Mouse (Mus musculus) urinary bladder, postnatal 4 days (tissue): ENCODE results near the gene Igsf8.

Source experiments
- DNase-seq, 2 experiments: peaks; one replicate each; pipeline ENCODE4 v3.0.0; 2021 to 2022; ENCODE audit warnings: low spot score in 2 of 2

The Igsf8 gene

DNA sequence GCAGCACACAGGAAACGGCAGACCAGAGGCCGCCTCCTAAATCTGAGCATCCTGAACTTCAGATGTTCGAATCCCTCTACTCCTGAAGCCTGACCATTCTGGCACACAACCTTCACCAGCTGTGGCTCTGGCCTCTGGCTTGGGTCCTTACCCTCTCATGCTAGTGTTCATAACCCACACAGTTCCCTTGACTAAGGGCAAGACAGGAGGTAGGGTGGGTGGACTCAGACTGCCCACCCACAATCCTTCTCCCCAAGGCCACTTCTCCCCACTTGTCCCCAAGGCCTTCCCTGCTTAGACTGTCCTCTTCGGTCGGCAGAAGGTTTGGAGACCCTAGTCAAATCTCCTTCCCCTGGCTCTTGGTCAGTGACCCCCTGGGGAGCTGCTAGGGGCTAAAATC lies 88.1 kb downstream of the Igsf8 start:
- no peak for DNase-seq

DNA sequence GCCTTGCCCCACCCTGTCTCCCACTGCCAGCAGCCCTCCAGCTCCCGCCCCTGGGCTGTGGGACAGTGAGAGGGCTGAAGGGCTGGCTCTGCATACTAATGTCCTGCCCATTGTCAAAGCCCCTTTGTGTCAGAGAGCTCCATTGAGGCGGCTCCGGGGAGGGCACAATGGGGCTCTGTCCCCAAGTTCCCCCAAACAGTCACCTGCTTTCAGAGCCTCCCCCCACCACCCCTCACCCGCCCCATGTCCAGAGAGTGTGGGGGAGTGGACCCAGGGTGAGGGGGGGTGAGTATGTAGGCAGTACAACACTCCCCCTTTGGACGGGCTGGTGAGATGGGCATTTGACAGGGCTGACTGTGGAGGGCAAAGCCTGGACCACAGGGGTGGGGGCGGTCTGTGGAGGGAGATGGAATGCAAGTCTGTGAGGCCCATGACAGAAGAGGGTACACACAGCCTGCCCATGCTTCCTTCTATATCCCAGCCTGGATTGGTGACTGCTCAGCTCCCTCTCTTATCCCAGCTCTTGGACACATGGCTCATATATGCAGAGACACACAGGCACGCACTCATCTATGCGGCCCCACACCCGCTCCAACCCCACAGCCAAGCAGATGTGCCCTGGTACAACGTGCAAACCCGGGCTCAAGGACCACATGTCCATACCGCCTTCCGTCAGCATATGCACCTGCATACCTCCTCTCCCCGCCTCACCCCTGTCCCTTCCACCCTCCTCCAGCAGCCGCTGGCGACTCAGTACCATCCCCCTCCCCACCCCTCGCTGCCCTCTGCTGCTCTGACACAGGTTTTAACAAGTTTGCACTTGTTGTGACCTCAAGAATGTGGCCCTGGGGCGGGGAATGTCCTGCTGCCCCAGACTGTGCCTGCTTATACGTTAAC lies 88.7 kb downstream of the Igsf8 start:
- no peak for DNase-seq

DNA sequence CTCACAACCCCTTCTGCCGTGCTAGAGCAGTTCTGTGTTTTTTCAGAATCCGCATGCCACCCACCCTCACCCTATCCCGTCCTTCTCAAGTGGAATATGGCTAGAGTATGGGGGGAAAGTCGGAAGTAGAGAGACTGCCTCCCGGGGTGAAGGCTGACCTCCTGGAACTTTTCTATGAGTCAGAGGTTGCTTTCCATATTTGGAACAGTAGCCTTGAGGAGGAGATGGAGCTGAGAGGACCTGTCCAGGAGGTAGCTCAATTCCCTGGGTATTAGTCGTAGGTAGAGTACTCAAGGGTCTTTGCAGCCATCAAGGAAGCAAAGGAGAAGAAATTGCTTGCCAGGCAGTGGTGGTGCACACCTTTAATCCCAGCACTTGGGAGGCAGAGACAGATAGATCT lies 90.6 kb downstream of the Igsf8 start:
- DNase-seq = no peak

DNA sequence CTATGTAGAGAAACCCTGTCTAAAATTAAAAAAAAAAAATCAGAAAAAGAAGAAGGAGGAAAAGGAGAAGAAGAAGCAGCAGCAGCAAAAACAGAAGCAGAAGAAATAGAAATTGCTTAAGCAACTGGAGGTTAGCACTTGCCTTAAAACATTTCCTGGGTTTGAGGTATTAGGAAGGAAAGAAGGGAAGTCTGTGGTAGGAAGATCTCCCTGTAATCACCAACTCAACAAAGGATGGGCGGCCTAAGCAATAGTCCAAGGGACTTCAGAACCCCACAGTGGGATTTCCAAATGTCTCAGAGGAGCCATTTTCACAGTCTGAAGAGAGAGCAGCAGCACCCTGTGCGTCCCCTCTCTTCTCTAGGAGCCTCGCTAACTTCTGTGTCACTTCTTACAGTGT lies 91.0 kb downstream of the Igsf8 start:
- DNase-seq = no peak

DNA sequence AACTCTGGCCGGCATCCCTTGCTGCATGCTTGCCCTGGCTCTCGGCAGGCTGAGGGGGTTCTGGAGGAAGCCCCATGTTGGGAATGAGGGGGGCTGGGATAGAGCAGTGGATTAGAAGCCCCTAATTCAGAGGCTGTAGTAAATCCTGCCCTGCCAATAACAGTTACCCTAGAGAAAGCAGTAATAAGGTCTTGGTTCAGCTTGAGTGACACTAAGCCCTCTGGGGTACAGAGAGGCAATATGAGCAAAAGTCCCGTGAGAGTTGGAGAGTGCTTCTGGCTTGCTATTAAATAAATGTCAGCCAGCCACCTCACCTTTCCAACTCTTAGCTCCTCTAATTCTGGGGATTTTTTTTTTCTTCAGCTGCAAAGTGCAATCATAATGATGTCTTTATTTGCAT lies 93.9 kb downstream of the Igsf8 start:
- no peak for DNase-seq

DNA sequence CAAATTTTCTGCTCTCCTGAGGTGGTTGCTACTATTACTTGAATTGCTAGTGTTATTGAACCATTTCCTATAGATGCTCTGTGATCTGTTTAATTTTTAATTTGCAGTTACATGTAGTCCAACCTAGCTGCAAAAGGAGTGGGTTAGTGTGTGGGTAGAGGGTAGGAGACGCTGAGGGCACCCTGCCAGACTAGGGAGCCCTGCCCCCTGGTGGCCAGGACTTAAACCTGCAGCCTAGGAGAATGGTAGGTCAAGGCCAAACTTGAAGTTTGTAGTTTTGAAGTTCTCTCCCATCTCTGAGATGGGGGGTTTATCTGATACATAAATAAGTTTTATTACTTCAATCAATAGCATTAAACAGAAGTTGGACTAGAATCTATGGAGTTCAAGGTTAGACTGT lies 96.1 kb downstream of the Igsf8 start:
- peak; percentile 38 to 71 for DNase-seq

DNA sequence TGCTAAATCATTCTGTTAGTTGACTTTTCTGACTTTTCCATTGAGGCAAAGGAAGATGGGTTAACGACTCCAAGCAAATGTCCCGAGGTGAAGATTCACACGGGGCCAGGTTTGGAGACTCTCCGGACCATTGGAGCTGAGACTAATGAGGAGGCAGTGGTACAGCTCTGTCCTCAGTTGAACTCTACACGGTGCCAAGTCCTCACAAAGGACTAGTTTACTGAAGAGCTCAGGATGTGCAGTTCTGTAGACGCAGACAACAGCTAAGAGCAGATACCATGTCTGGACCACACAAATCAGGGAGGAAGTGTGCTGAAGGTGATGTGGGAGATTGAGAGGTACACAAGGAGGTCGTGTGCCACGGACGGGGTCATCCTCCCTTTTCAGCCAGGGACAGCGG lies 96.9 kb downstream of the Igsf8 start:
- no peak for DNase-seq

DNA sequence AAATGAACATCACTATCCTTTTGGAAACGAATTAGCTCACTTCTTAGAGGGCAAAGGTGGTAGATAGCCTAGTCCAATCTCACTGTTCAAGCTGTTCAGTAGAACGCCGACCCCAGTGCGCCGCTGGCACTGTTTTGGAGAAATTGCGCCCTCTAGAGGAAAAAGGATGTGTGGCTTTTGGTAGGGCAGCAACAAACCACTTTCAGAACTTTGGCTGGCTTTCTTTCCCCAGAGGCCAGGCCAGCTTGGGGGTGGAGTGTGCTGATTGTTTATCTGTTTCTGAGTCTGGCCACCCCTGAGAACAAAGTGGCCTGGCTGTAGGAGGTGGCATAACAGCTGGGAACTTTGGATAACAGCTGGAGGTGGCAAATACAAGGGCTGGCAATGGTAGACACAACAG lies 103.2 kb downstream of the Igsf8 start:
- no peak for DNase-seq

DNA sequence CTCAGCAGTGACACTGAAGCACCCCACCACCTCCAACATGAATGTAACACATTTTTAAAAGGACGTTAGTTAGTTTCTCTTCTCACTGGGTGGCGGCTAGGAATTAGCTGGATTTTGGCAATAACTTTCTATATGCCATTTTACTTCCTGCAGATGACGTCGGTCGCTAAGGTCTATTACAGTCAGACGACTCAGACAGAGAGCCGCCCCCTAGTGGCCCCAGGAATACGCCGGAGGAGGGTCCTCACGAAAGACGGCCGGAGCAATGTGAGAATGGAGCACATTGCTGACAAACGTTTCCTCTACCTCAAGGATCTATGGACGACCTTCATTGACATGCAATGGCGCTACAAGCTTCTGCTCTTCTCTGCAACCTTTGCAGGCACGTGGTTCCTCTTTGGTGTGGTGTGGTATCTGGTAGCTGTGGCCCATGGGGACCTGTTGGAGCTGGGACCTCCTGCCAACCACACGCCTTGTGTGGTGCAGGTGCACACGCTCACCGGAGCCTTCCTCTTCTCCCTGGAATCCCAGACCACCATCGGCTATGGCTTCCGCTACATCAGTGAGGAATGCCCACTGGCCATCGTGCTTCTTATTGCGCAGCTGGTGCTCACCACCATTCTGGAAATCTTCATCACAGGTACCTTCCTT lies 107.5 kb downstream of the Igsf8 start:
- no peak for DNase-seq
